Mouse (Mus musculus): Measurements from ENCODE around the gene Gm20814. TPM values are rescaled to one million over a fixed set of nuclear protein-coding genes. Genes with fewer than 3 reads are reported as not detected.
"Not testable (repeated sequence)": the region's sequence is repeated elsewhere in the genome, so short reads cannot be mapped to it uniquely, and the experiment has no call there.

Gene Gm20814
- not detected in 2 replicates for polyA plus RNA-seq (2012; rRNA removed)

GRCm38 (mm10) chrY:75195556-75195955, at the start of gene Gm20814:
Gm20814 (plus strand) TSS chrY:75195856.
- not testable (repeated sequence) for H3K4me3 ChIP-seq (replicated peaks; ENCODE audit: insufficient read depth, low read depth, low read length); H3K27ac ChIP-seq (ENCODE audit: insufficient read depth, low read length)
- no CpG with 5 or more reads among the region's 6 CpGs for WGBS

More at GRCm38 (mm10) chrY:75195556-75195955, at the start of gene Gm20814:
- not testable (repeated sequence) for DNase-seq; H3K27me3 ChIP-seq (ENCODE audit: control insufficient read depth, insufficient read depth, low read length); H3K4me1 ChIP-seq (ENCODE audit: control insufficient read depth, insufficient read depth, low read length)

All from cerebellum, adult 2 months (tissue).